Mouse (Mus musculus): ENCODE data around the gene Vill. TPM values are rescaled to one million over a fixed set of nuclear protein-coding genes. Genes with fewer than 3 reads are reported as not detected.
A peak's percentile ranks its signal among the peaks of the same experiment; 100 is the strongest.

Vill gene
- polyA plus RNA-seq, 1 experiment from 2014 or later: 13.7 TPM

- 66% methylated on average over 3 of the region's 3 CpGs for WGBS
Observed at GRCm38 (mm10) chr9:119120168-119120560, 67.6 kb downstream of the Vill start.

More at GRCm38 (mm10) chr9:119120168-119120560, 67.6 kb downstream of the Vill start:
- H3K4me2 ChIP-seq (ENCODE audit: low read depth, low read length): no peak overlapping the region
- no peak overlapping the region for H3K4me3 ChIP-seq (ENCODE audit: low read length)
- H3K36me3 ChIP-seq (ENCODE audit: control insufficient read depth, insufficient read depth, low read length): no peaks in the 10 kb centered on the region
- H3K4me1 ChIP-seq (ENCODE audit: control insufficient read depth, insufficient read depth, low read length): no peaks in the 10 kb centered on the region
- no peaks in the 10 kb centered on the region for H3K9me3 ChIP-seq (ENCODE audit: control insufficient read depth, low read length)
- no peaks in the 10 kb centered on the region for H3K27me3 ChIP-seq (replicated peaks; ENCODE audit: control insufficient read depth, insufficient read depth, low read length)
- no peak for ATAC-seq
- H3K27ac ChIP-seq (ENCODE audit: low read length): no peak overlapping the region
- H3K9ac ChIP-seq (ENCODE audit: low read depth, low read length): no peak overlapping the region

Small RNAs within 50 kb of the gene (microRNA-seq; reads per million reads assigned to microRNA genes)
- 14.1 reads per million, percentile 26 among the genes with 10 or more reads in this experiment for gene Mir26a-1

Other genes with a start within 250 kb of the Vill start
- 17.6 and 18.8 TPM in 2 replicates for gene Ctdspl, start 126.3 kb upstream of the Vill start, polyA plus RNA-seq (2015; fragmentation: Nextera tagmentation; extraction: Ambion mirVana)
- gene Plcd1, start 40.7 kb downstream of the Vill start, polyA plus RNA-seq (2015; fragmentation: Nextera tagmentation; extraction: Ambion mirVana): 16.9 and 17.3 TPM in 2 replicates
- gene Dlec1, start 49.7 kb downstream of the Vill start, polyA plus RNA-seq (2015; fragmentation: Nextera tagmentation; extraction: Ambion mirVana): 0.31 and 0.43 TPM in 2 replicates
- 3.1 and 3.7 TPM in 2 replicates for gene Acaa1b, start 104.3 kb downstream of the Vill start, polyA plus RNA-seq (2015; fragmentation: Nextera tagmentation; extraction: Ambion mirVana)
- gene Gm47289, start 106.4 kb downstream of the Vill start, polyA plus RNA-seq (2015; fragmentation: Nextera tagmentation; extraction: Ambion mirVana): not detected in 2 replicates
- gene Slc22a13, start 156.3 kb downstream of the Vill start, polyA plus RNA-seq (2015; fragmentation: Nextera tagmentation; extraction: Ambion mirVana): not detected in 2 replicates

Data from intestine, embryonic 16.5 days (tissue).